Mouse (Mus musculus): ENCODE measurements around the gene Col15a1.

GRCm38 (mm10) chr4:47272452-47273130 lies 64.6 kb downstream of the Col15a1 start:
- no peak for TF ChIP-seq POLR2A (IDR thresholded peaks at IDR 0.05; ENCODE audit: insufficient read depth, low read length)
- no peak for TF ChIP-seq CTCF (IDR thresholded peaks at IDR 0.05; ENCODE audit: low read depth, low read length)
- no peak for TF ChIP-seq EP300 (IDR thresholded peaks at IDR 0.05; ENCODE audit: insufficient read depth, low read depth, low read length)
